Mouse (Mus musculus) sigmoid colon, adult 10 weeks (tissue): Measurements from ENCODE around the gene Ezh2. TPM values are rescaled to one million over a fixed set of nuclear protein-coding genes. Genes with fewer than 3 reads are reported as not detected.

Experiments
- polyA plus RNA-seq: library from polyadenylated mRNA; stranded (reverse); fragments of 350-450 nt; fragmentation: Illumina TruSeq; extraction: RNeasy Lipid Tissue Mini Kit (QIAGEN cat#74804); gene quantifications from one replicate; pipeline ENCODE4 v1.2.3, GENCODE M21; 2014; ENCODE audit warnings: low read depth, low replicate concordance

Gene Ezh2
- polyA plus RNA-seq, result 68.0 TPM

GRCm38 (mm10) chr6:47594926-47595623 lies at the start of gene Ezh2:
Ezh2 (minus strand) TSS chr6:47595341.

Other genes starting within 250 kb of the Ezh2 start
- gene Cul1, start 141.9 kb downstream of the Ezh2 start, polyA plus RNA-seq, result 250 TPM
- 60.3 TPM for gene Pdia4, start 218.1 kb upstream of the Ezh2 start, polyA plus RNA-seq
- 0.60 TPM for gene Zfp786, start 235.5 kb upstream of the Ezh2 start, polyA plus RNA-seq
- 15.7 TPM for gene Zfp398, start 240.3 kb upstream of the Ezh2 start, polyA plus RNA-seq